Mouse (Mus musculus): ENCODE data around the gene Sdhaf2. TPM values are rescaled to one million over a fixed set of nuclear protein-coding genes. Genes with fewer than 3 reads are reported as not detected.

Gene Sdhaf2
- polyA plus RNA-seq, 1 experiment from 2014 or later, result 23.6 TPM

DNA sequence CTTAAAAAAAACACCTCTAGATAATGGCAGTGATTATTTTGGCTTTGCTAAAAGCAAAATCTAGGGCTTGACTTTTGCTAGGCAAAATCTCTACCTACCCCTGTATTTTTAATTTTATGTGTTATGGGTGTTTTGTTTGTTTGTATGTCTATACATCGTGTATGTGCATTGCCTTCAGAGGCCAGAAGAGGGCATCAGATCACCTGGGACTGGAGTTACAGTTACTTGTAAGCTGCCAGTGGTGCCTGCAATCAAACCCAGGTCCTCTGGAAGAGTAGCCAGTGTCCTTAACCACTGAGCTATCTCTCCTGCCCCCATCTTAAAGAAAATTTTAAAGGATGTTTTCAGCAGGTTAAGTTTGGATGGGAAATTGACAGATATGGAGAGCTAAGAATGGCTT, 4.1 kb upstream of the Sdhaf2 start:
- no peaks in the 10 kb centered on the region for H3K9me3 ChIP-seq (ENCODE audit: low read length)
- no peak overlapping the region for H3K27ac ChIP-seq (ENCODE audit: low read depth)
- DNase-seq (no peak), ATAC-seq (no peak)
- H3K4me1 ChIP-seq (ENCODE audit: insufficient read depth), result peaks cover 14% of the 10 kb centered on the region
- no peak for TF ChIP-seq EP300 (IDR thresholded peaks at IDR 0.05; ENCODE audit: low read depth)
- peak; percentile 53 for TF ChIP-seq CTCF (IDR thresholded peaks at IDR 0.05; ENCODE audit: low read depth)
- WGBS (ENCODE audit: insufficient replicate concordance), result 88% methylated on average over 1 of the region's 1 CpGs
- H3K27me3 ChIP-seq (ENCODE audit: insufficient read depth, low read length), result no peaks in the 10 kb centered on the region
- no peak overlapping the region for H3K9ac ChIP-seq (replicated peaks)
- no peak overlapping the region for H3K4me2 ChIP-seq (ENCODE audit: low read depth, low read length)
- peaks cover 66% of the 10 kb centered on the region for H3K36me3 ChIP-seq (replicated peaks; ENCODE audit: insufficient read depth, low read length)
- no peak overlapping the region for H3K4me3 ChIP-seq (ENCODE audit: low read depth, low read length)

DNA sequence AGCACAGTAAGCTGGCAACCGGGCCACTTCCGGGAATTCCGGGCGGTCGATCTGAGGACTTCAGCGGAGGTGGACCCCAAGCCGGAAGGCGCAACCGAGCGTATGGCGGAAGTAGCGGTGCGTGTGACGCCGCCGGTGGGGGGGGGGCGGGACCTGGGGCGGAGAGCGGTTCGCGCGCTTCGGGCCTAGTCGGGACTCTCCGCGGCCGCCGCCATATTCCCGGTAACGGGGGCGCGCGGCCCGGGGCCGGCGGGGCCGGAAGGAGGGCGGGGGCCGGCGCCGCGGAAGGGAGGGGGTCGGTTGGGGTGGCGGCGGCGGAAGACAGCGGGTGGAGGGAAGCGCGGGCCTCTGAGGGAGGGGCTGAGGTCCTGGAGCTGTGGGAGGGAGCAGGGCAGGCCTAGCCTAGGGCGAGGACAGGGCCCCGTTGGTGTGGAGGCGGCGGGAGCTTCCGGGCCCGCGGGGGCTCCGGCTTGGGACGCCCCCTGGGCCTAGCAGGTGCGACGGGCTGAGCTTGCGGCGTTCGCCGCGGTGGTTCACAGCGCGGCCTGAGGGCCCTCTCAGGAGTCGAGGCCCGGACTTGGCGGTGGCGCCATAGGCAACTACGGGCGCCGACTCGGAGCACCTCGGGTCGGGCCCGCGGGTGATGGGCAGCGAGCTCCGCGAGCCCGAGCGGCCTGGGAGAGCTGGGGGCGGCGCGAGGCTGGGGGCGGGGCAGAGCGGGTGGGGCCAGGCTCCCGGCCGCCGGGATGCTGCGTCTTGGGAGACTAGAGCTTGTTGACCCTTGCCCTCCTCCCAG, 638 bp downstream of the Sdhaf2 start, which contains the start of gene Cpsf7:
Gene Cpsf7, plus strand, starts transcription at position 161 of the 796 bp plus-strand sequence.
- Histone ChIP-seq H3K36me3 (replicated peaks; ENCODE audit: insufficient read depth, low read length) (peaks cover 22% of the 10 kb centered on the region), H3K27ac (ENCODE audit: low read depth) (peak within 1 kb of the TSS; percentile 99), H3K9me3 (ENCODE audit: low read length) (no peaks in the 10 kb centered on the region), H3K4me1 (ENCODE audit: insufficient read depth) (peaks cover 34% of the 10 kb centered on the region), H3K4me3 (ENCODE audit: low read depth, low read length) (peak within 1 kb of the TSS; percentile 88), H3K27me3 (ENCODE audit: insufficient read depth, low read length) (no peaks in the 10 kb centered on the region), H3K9ac (replicated peaks) (peak within 1 kb of the TSS; percentile 98), H3K4me2 (ENCODE audit: low read depth, low read length) (peak within 1 kb of the TSS; percentile 75)
- TF ChIP-seq EP300 (IDR thresholded peaks at IDR 0.05; ENCODE audit: low read depth), result no peak
- TF ChIP-seq CTCF (IDR thresholded peaks at IDR 0.05; ENCODE audit: low read depth), result no peak
- DNase-seq, result peak; percentile 95
- under 1% methylated on average over 68 of the region's 93 CpGs for WGBS (ENCODE audit: insufficient replicate concordance)
- ATAC-seq, result peak; percentile 91

DNA sequence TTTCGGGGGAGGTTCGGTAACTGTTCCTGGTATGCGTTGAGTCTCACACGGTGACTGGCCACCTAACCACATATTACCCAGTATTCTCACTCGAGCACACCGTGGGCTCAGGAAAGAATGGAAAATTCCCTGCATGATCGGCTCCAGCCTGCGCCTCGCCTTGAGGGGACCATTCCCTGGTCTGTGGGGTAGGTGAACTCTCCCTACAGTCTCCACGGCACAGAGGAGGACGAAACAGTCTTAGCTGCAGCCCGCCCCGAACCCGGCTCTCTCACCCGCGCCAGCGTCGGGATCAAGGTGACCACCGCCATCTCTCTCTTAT, 1.2 kb downstream of the Sdhaf2 start:
- no peak for DNase-seq
- peak overlapping the region; percentile 88 for H3K4me3 ChIP-seq (ENCODE audit: low read depth, low read length)
- ATAC-seq, result peak; percentile 6; the same call in 1 of the 2 replicates
- peak overlapping the region; percentile 98 for H3K9ac ChIP-seq (replicated peaks)
- peaks cover 17% of the 10 kb centered on the region for H3K36me3 ChIP-seq (replicated peaks; ENCODE audit: insufficient read depth, low read length)
- H3K9me3 ChIP-seq (ENCODE audit: low read length), result no peaks in the 10 kb centered on the region
- H3K4me2 ChIP-seq (ENCODE audit: low read depth, low read length), result peak overlapping the region; percentile 75
- TF ChIP-seq EP300 (IDR thresholded peaks at IDR 0.05; ENCODE audit: low read depth) (no peak), CTCF (IDR thresholded peaks at IDR 0.05; ENCODE audit: low read depth) (no peak)
- H3K4me1 ChIP-seq (ENCODE audit: insufficient read depth), result peaks cover 34% of the 10 kb centered on the region
- H3K27ac ChIP-seq (ENCODE audit: low read depth), result peak overlapping the region; percentile 99
- H3K27me3 ChIP-seq (ENCODE audit: insufficient read depth, low read length), result no peaks in the 10 kb centered on the region
- WGBS (ENCODE audit: insufficient replicate concordance), result under 1% methylated on average over 19 of the region's 19 CpGs

DNA sequence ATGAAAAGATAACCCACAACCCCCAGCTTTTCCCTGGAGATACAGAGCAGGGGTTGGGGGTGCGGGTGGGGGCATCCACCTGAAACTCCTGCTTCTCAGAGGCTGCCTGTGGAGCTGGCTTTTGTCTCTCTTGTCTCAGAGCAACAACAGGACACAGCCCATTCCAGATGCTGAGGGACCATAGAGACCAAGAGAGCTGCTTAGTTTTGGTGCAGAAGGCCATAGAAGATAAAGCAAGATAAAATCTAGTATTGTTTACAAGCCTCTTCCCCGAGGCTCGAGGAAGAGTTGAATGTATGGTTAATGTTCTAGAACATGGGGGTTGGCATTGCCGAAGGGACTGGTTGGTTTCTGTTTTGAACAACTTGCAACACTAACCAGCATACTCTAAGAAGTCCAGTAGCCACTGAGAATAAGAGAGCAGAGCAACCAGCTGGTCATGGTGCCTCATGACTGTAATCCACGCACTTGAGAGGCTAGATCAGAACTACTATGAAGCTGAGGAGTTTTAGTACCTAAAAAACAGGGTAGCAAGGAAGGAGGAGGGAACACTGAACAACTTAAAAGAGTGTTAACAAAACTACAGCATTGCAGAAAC, 2.4 kb downstream of the Sdhaf2 start:
- TF ChIP-seq CTCF (IDR thresholded peaks at IDR 0.05; ENCODE audit: low read depth) (no peak), EP300 (IDR thresholded peaks at IDR 0.05; ENCODE audit: low read depth) (no peak)
- H3K4me3 ChIP-seq (ENCODE audit: low read depth, low read length), result peak overlapping the region; percentile 88
- no peaks in the 10 kb centered on the region for H3K27me3 ChIP-seq (ENCODE audit: insufficient read depth, low read length)
- no peaks in the 10 kb centered on the region for H3K9me3 ChIP-seq (ENCODE audit: low read length)
- DNase-seq (no peak), ATAC-seq (no peak)
- peak overlapping the region; percentile 46 for H3K9ac ChIP-seq (replicated peaks)
- H3K36me3 ChIP-seq (replicated peaks; ENCODE audit: insufficient read depth, low read length), result peaks cover 9% of the 10 kb centered on the region
- H3K4me1 ChIP-seq (ENCODE audit: insufficient read depth), result peaks cover 34% of the 10 kb centered on the region
- peak overlapping the region; percentile 75 for H3K4me2 ChIP-seq (ENCODE audit: low read depth, low read length)
- H3K27ac ChIP-seq (ENCODE audit: low read depth), result peak overlapping the region; percentile 65
- 37% methylated on average over 5 of the region's 5 CpGs for WGBS (ENCODE audit: insufficient replicate concordance)

DNA sequence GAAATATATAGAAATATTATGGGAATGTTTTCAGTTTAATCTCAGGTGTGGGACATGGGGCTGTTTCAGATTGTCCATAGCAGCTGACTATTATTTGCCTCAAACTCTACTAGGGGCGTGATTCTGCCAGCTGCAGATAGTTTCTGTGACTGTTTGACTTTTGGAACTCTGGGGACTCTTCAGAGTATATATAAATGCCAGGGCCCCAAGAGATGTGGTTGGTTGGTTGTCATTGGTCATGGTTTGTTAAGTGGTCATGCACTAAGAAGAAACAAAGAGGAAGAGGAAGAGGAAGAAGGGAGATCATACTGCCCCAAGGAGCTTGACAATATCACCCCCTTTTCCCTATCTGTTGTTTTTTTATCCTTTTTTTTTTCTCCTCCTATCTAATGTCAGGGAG, 4.0 kb downstream of the Sdhaf2 start:
- 56% methylated on average over 1 of the region's 1 CpGs for WGBS (ENCODE audit: insufficient replicate concordance)
- no peak for ATAC-seq
- no peak overlapping the region for H3K4me3 ChIP-seq (ENCODE audit: low read depth, low read length)
- H3K9me3 ChIP-seq (ENCODE audit: low read length), result no peaks in the 10 kb centered on the region
- DNase-seq, result no peak
- H3K9ac ChIP-seq (replicated peaks), result no peak overlapping the region
- H3K27me3 ChIP-seq (ENCODE audit: insufficient read depth, low read length), result no peaks in the 10 kb centered on the region
- peak overlapping the region; percentile 11; the same call in 1 of the 2 replicates for H3K27ac ChIP-seq (ENCODE audit: low read depth)
- TF ChIP-seq CTCF (IDR thresholded peaks at IDR 0.05; ENCODE audit: low read depth) (no peak), EP300 (IDR thresholded peaks at IDR 0.05; ENCODE audit: low read depth) (no peak)
- no peak overlapping the region for H3K4me2 ChIP-seq (ENCODE audit: low read depth, low read length)
- peaks cover 29% of the 10 kb centered on the region for H3K4me1 ChIP-seq (ENCODE audit: insufficient read depth)
- H3K36me3 ChIP-seq (replicated peaks; ENCODE audit: insufficient read depth, low read length), result peaks cover 13% of the 10 kb centered on the region

DNA sequence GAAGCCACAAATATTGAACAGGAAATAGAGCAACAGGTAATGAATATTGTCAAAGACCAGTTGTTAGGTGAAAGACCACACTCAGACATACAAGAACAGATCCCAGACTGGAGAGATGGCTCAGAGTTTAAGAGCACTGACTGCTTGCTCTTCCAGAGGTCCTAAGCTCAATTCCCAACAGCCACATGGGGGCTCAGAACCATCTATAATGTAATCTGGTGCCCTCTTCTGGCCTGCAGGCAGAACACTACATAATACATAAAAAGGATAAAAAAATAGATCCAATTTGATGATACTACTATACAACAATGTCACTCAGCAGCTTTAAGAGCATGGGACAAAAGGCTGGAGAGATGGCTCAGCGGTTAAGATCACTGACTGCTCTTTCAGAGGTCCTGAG, 5.6 kb downstream of the Sdhaf2 start:
- ATAC-seq (no peak), DNase-seq (no peak)
- H3K4me3 ChIP-seq (ENCODE audit: low read depth, low read length), result no peak overlapping the region
- no peak overlapping the region for H3K9ac ChIP-seq (replicated peaks)
- WGBS (ENCODE audit: insufficient replicate concordance), result 75% methylated on average over 1 of the region's 1 CpGs
- no peaks in the 10 kb centered on the region for H3K27me3 ChIP-seq (ENCODE audit: insufficient read depth, low read length)
- H3K36me3 ChIP-seq (replicated peaks; ENCODE audit: insufficient read depth, low read length), result peaks cover 29% of the 10 kb centered on the region
- H3K4me2 ChIP-seq (ENCODE audit: low read depth, low read length), result no peak overlapping the region
- TF ChIP-seq EP300 (IDR thresholded peaks at IDR 0.05; ENCODE audit: low read depth) (no peak), CTCF (IDR thresholded peaks at IDR 0.05; ENCODE audit: low read depth) (peak; percentile 62)
- no peaks in the 10 kb centered on the region for H3K9me3 ChIP-seq (ENCODE audit: low read length)
- no peak overlapping the region for H3K27ac ChIP-seq (ENCODE audit: low read depth)
- H3K4me1 ChIP-seq (ENCODE audit: insufficient read depth), result peaks cover 19% of the 10 kb centered on the region

Data from liver, postnatal 0 days (tissue).